Mouse (Mus musculus) adrenal gland, adult (tissue): Measurements from ENCODE around the gene Il12a.

Source experiments
- DNase-seq, 2 experiments: peaks; one replicate each; pipeline ENCODE4 v3.0.0; 2022 to 2023; ENCODE audit warnings: low spot score in 1 of 2; ENCODE audit not compliant: inconsistent age in 2 of 2

Gene Il12a

DNA sequence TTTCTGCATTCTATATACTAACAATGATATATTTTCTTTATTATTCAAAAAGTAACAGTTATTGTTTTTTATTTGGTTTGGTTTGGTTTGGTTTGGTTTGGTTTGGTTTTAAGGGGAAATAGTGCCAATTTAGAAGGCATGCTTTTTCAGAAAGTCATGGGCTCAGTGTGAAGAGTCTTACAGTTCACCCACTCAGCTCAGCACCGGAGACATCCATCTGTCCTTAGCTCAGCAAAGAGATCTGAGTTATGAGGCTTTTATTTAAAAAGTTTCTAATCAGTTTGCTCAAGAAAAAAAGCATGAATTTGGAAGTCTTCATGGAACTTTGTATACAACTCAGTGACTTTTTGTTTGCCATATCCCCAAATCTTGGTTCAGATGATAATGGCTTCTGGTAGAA, 6.2 kb upstream of the Il12a start:
- no peak for DNase-seq

DNA sequence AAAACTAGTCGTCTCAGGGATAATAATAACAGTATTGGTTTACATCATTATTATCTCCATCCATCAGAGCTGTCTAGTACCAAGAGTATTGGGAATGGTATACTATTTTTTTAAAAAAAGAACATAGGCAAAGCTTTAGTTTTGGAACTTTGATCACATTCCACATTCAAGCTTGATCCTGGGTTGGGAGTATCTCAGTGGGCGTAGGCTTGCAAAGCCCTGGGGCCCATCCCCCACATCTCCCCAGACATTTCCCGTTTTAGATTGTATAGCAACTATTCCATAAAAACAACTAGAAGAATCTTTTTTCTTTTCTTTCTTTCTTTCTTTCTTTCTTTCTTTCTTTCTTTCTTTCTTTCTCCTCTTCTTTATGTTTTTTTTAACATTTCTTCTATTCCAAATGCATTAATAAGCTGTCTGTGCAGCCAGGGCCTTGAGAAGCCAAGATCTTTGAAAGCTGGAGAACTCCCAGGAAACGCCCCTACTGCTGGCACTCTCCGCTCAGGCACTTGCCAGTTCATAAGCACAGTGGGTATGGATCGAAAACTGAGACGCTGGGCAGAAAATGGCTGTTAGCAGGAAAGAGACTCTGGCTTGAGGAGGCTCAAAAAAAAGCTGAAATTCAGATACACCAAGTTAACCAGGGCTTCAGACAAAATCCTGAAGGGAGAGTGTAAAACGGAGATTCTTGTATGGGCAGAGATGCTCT, 3.4 kb upstream of the Il12a start:
- peak in 1 of 2 experiments; percentile 50 for DNase-seq

DNA sequence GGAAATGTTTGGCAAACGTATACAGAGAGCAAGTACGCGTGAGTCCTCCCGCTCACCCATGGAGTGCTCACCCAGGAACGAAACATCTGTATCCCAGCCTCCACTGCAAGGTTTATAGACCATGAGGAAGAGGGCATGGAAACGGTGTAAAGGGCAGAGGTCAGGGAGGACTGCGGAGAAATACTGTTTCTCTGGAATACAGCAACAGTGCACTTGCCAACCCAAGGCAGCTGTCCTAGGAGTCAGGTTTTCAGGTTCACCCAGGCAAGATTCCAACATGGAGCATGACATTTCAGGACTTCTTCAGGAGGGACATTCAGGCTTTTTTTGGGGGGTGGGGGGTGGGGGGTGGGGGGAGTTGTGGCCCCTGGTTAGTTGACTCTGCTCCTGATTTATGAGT, 1.1 kb upstream of the Il12a start:
- DNase-seq = no peak

DNA sequence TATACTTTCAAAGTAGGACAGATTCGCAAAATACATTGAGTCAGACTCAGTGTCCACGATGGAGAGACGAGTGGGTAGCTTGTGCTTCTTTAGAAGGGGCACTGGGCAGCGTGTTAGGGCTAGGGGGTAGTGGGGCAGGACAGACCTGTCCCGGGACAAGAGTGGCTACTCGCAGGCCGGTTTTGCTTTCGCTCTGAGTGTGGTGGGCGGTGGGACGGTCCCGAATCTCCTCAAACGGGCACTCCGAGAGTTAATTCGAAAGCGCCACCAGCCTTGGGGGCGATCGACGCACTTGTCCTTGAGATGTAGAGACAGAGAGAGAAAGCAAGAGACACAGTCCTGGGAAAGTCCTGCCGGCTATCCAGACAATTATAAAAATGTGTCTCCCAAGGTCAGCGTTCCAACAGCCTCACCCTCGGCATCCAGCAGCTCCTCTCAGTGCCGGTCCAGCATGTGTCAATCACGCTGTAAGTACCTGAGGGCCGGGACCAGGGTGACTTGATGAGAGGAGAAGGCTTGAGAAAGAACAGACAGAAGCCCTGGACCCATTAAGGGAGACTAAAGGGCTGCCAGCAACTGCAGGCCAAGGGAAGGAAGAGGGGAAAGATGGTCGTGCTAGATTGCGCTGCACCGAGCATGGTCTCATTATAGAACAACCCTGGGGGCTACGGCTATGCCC, 795 bp downstream of the Il12a start:
- DNase-seq = peak; percentile 24 to 72

DNA sequence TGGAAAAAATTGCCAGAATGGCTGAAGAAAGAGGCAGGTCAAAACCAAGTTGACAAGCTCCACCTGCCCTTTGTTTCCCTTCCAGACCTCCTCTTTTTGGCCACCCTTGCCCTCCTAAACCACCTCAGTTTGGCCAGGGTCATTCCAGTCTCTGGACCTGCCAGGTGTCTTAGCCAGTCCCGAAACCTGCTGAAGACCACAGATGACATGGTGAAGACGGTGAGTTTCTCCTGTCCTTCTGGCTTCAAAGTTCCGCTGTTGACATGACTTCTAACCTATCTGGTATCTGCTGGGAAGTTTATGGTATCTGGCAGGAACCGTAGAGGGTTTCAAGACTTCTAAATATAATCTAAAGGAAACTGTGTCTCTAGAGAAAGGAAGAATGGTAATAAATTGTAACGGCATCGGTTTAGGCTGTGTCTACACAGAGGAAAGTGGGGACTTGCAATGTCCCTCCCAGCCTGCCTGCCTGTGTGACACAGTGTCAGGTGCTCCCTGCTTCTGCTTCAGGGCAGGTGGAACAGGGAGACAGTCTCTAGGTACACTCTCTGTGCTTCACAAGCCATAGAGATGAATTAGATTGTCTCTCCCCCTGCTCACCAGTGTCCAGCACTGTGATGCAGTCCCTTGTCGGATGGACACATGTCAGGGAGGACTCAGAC, 1.6 kb downstream of the Il12a start:
- DNase-seq = no peak

DNA sequence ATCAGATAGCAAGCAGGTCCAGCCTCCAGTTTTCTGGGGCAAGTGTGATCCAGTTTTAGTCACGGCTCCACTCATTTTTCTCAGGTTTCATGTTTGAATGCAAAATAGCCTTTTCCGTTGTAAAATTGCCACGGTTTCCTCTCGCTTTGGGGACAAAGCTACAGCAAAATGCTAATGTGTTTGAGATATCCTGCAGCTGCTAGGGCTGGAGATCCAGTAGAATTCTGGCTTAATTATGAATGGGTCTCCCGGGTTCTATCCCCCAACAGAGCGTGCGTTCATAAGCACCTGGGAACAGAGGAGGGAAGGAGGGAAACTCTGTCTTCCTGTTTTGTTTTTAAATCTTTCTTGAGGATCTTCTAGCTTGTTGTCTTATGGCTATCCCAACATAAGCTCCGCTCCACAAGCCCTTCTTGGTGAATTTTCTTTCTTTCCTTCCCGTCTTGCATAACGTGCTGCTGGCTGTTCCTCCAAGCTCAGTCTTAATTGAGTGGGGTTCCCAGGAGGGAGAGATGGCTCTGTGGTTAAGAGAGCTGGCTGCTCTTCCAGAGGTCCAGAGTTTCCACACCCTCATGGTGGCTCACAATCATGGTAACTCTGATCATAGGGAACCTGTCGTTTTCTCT, 2.3 kb downstream of the Il12a start:
- DNase-seq = no peak

DNA sequence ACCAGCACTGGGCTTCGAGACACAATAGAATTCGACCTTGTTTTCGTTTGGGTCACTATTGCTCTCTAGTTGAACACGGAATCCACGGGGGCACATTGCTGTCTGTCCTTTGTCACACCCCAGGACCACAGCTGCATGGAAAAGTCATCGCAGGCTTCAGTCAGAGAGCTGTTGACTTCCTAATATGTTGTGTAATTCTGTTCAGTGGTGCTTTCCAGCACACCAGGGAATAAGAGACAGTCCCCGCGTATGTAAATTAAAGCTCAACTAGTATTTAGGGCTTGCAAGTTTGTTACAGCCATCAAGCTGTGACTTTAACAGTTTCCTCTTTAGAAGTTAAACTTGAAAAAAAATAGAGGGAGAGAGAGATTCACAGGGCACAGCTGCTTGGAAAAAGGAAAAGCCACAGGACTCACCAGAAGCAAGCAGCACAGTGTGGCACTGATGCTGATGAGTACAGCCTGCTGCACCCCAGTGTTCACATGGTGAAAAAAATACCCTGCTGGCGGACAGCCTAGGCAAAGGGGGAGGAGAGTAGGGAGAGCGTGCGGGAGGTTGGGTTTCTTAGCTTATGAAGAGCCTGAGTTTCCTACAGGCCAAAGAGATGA, 3.1 kb downstream of the Il12a start:
- peak; percentile 30 to 57 for DNase-seq

DNA sequence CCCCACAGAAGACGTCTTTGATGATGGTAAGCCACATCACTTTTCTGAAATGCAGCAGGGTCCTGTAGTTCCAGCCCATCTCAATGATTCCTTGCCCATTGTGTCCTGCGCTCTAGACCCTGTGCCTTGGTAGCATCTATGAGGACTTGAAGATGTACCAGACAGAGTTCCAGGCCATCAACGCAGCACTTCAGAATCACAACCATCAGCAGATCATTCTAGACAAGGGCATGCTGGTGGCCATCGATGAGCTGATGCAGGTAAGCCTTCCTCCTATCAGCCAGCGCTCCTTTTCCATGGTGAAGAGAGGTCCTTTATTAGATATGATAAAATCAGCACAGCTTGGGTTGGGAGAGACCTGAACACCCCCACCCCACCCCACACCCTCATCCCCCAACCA, 4.9 kb downstream of the Il12a start:
- no peak for DNase-seq

DNA sequence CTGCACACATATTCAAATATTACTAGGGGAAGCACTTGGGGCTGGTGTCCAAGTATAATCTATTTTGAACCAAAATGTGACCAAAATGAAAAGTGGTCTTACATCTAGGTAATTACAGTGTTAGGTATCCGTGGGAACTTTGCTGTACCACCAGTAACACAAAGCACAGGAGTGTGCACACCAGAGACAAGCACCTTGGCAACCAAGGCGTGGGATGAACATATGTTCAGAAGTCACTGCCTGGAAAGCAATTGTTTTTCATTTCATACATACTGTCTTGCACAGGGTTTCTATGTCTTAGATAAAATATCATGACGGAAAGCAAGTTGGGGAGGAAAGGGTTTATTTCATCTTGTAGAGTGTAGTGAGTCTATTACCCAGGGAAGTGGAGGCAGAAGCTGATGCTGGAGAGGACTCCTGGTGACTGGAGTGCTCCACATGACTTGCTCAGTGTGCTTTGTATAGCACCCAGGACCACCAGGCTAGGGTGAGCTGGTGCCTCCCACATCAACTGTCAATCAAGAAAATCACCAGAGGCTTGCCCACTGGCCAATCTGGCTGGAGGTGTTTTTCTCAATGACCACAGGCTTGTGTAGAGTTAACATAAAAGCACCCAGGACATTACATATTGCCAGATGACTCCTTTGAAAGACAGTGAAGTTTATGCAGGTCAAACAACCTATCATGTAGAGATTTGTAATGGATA, 6.2 kb downstream of the Il12a start:
- DNase-seq = no peak

DNA sequence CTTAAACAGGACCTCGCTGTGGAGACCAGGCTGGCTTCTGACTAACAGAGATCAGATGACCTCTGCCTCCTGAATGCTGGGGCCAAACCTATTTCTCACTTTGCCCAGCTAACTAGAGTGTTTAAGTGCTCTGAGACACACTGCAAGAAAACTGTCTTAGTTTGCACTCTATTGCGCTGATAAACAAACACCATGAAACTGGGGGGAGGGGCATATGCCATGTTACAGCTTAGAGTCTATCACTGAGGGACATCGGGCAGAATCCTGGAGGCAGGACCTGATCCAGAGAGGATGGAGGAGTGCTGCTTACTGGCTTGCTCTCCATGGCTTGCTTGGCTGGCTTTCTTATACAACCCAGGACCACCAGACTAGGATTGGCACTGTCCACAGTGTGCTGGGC, 8.2 kb downstream of the Il12a start:
- no peak for DNase-seq

DNA sequence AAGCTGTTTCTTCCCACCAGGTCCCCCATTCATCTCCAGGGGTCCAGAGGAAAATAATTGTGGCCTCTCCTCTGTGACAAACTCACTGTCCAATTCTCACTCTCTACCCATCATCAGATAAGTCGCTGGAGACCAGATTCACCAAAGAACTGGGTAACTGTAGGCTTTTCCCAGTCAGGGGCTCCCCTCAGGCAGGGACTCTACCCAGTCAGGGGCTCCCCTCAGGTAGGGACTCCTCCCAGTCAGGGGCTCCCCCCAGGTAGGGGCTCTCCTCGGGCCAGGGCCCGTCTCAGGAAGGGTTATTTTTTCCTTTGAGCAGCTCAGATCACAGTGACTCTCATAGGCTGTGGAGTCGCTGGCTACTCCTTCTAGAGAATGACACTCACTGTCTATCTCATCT, 9.6 kb downstream of the Il12a start:
- DNase-seq = no peak

DNA sequence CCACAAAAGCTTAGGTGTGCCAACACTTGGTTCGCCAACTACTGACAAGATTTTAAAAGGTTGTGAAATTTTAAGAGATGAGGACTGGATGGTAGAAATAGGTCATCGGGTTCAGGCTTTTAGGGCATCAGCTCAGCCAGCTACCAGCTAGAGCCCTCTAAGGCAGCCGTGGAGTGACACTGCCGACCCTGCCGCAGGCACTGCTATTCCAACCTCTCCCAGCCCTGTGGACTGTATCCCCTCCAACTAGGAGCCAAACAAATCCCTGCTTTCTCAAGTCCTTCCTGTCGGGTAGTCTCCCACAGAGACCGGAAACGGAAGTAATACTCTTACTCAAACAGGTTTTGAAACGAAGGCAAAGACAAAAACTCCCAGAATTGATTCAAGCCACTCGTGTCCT, 15.9 kb downstream of the Il12a start:
- DNase-seq = no peak

DNA sequence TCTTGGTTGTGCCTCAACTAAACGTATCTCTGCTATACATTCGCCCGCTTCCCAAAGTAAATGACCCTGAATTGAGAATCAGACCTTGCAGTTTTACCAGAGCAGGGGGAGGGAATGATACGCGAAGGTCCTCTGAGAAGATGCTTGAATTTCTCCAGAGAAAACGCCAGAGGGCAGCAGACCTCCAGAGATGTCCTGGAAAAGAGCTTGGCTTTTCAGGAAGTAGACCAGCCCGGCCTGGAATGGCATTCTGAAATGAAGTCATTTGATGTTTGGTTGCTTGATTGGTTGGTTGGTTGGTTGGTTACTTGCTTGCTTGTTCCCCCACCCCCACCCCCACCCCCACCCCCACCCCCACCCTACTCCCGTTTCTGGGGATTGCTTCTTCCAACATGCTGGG, 17.8 kb downstream of the Il12a start:
- DNase-seq = peak in 1 of 2 experiments; percentile 72

DNA sequence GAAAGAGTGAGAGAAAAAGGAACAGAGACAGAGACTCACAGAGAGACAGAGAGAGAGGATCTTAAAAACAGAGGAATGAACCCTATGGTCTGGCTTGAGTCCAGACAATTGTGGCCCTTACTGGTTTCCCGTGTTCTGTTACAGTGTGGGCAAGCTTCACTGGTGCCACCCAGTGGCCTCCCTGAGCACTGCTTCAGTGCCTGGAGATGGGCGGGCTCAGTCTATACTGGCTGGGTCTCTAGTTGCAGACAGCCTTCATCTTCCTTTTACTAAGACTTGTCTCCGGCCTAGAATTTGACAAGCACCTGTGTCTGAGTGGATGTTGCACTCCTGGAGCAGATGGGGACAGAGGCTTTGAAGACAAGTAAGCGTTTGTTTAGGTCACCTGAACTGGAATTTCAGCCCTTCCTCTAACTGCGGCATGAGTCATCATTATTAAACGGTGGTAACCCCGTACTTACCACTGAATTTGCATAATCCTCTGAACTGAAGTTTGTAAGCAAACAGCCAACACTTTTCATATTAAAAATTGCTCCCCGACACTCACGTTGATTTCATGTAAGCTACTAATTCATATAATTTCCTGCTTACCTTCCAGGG, 18.9 kb downstream of the Il12a start:
- peak; percentile 64 to 88 for DNase-seq

DNA sequence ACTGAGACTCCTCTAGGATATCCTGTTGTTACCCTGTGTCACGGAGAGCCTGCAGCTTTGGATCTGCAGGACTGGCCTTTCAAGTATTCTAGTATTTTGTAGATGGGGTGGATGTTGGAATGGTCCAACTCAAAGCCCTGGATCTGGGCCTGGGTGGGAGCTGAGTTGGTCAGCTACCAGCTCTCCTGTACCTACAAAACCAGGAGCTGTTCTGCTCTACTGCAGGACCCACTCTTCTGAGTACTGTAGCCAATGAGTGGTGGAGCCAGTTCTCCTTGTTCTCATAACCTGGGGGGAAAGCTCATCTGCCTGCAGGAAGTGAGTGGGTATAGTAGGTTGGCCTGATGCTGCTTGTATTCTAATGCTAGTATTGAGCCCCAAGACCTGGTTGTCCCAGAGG, 20.0 kb downstream of the Il12a start:
- DNase-seq = no peak

DNA sequence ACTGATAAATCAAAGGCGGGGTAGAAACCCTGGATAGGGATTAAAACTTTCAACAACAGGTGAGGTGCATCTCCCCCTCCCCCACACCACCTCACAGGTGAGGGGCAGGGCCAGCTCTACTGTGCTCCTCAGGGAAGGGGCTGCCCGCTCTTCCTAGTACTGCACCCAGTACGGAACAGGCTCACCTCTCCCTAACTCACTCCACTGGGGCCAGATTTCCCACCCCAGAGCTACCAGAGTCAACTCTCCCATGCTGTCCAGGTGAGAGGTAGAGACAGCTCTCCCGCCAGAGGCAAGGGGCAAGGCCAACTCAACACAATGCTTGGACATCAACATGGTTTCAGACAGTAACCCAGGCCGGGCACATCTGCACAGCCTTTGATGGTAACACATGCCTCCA, 21.1 kb downstream of the Il12a start:
- DNase-seq = no peak

DNA sequence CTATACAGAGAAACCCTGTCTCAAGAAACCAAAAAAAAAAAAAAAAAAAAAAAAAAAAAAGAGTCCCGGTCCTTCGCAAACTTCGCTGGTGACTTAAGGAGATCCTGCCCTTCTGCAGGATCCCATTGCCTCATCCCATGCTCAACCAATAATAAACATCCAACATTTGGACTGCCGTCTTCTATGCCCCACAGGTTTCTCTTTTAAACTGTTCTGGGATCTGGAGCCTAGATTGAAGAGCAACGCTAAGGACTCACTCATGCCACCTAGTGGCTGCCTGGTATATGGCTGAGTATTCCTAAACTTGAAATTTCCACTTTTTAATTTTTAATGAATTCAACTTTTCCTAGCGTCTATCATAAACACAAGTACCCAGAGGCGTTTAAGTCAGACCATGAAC, 23.1 kb downstream of the Il12a start:
- DNase-seq = peak; percentile 38 to 82

DNA sequence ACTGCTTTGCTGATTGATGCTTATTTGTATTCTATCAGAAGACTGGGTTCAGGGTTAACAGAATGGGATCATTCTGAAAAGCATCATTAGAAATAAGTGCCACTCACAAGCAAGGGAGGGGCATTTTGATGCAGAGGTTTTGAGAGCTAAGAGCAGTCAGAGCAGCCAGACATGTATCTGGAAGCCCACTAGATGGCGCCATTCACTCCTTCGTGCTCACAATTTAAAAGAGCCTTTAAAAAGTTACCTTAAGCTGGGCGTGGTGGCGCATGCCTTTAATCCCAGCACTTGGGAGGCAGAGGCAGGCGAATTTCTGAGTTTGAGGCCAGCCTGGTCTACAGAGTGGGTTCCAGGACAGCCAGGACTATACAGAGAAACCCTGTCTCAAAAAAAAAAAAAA, 26.9 kb downstream of the Il12a start:
- peak; percentile 29 to 78 for DNase-seq

DNA sequence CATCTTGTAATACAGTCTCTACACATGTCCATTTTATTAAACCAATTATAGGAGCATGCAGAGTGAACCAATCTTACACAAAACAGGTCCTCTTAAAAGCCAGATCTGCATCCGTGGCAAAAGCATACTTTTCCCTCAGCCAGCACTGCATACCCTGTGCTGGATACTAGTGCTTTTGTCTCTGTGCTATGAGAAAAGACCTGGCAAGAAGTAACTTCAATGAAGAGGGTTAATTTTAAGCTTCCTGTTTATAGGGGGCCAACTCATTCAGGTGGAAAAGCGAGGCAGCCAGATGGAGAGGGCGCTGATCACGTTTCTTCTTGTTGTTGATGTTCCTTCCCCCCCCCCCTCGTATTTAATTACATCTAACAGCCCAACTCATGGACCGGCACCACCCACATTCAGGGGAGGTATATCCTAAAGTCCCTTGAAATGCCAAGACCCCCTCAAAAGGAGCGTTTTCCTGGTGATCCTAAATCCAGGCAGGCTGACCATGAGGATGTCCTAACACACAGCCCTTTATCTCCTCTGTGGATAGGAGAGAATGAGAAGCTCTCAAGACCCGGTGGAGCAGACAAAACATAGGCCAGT, 28.9 kb downstream of the Il12a start:
- no peak for DNase-seq

DNA sequence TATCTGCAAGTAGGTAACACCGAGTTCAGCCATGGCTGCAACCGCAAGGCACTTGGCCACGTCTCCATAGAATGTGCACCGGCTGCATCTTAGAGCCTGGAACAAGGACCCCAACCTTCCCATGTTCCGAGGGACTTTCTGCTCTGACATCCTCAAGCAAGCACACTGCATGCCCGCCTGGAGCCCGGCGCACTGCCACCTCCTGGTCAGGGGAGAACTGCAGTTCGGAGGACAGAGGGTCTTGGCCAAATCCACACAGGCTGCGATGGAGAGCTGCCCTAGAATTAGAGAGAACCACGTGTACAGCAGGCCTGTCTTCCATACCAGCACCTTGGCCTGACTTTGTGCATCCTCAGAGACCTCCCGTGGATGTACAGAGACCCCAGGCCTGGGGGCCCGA, 29.8 kb downstream of the Il12a start:
- DNase-seq = peak in 1 of 2 experiments; percentile 46
